Mouse (Mus musculus): ENCODE data around the gene Auts2.

- TF ChIP-seq CTCF (IDR thresholded peaks at IDR 0.05; ENCODE audit: insufficient read depth, low read length) (no peak), POLR2A (IDR thresholded peaks at IDR 0.05; ENCODE audit: borderline replicate concordance, extremely low read depth, low read depth, low read length) (no peak)
Measured at GRCm38 (mm10) chr5:131492535-131492934, 1050.6 kb downstream of the Auts2 start.

Data from lung, adult 2 months (tissue).